Mouse (Mus musculus) central nervous system, embryonic 18 days (tissue): ENCODE results near the gene Fmo1. TPM values are rescaled to one million over a fixed set of nuclear protein-coding genes. Genes with fewer than 3 reads are reported as not detected.

ENCODE experiments used
- polyA plus RNA-seq: library from polyadenylated mRNA; depleted of rRNA; stranded (reverse); fragments of >200 nt; gene quantifications from 2 replicates; pipeline ENCODE4 v1.2.3, GENCODE M21; 2012; rRNA removed

Gene Fmo1
- 44.7 and 53.9 TPM in 2 replicates for polyA plus RNA-seq

DNA sequence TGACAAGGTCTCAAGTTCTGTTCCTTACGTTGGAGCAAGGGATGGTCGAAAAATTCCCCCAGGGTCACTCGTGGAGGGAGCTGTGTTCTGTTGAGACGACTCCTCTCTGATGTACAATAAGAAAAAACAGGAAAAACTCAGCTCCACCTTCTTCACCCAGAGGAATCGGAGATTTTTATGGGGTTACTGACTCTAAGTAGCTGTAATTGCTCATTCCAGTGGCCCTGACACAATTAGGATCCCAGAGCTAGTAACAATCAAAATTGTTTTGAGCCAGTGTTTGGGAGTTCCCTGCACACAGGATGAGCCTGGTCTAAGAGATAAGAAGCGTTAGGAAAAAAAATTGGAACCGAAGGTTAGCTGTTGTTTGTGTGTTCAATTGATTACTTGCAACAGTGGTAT lies at the start of gene Fmo1:
Gene Fmo1 (minus strand): TSS at position 331 of the 402 bp plus-strand sequence.

GRCm38 (mm10) chr1:162897838-162898811 lies 31.7 kb upstream of the Fmo1 start, which contains the start of gene Fmo2:
Fmo2 (minus strand) TSS chr1:162898726.

GRCm38 (mm10) chr1:162813836-162814156 lies 52.6 kb downstream of the Fmo1 start, which contains the start of gene Fmo4:
Fmo4 (minus strand) TSS chr1:162813972.

Other genes with a start within 250 kb of the Fmo1 start
- gene Myoc, start 227.5 kb downstream of the Fmo1 start, polyA plus RNA-seq, result 0.05 and 0.17 TPM in 2 replicates
- gene Myocos, start 208.4 kb downstream of the Fmo1 start, polyA plus RNA-seq, result not detected in 2 replicates
- gene Prrc2c, start 126.1 kb downstream of the Fmo1 start, polyA plus RNA-seq, result 36.8 and 39.3 TPM in 2 replicates
- 0.57 and 0.79 TPM in 2 replicates for gene Fmo4, start 52.6 kb downstream of the Fmo1 start, polyA plus RNA-seq
- gene Fmo2, start 32.1 kb upstream of the Fmo1 start, polyA plus RNA-seq, result 0.13 and 0.23 TPM in 2 replicates
- 0.05 and 0.08 TPM in 2 replicates for gene Fmo6, start 70.9 kb upstream of the Fmo1 start, polyA plus RNA-seq
- gene Fmo3, start 117.9 kb upstream of the Fmo1 start, polyA plus RNA-seq, result not detected in 2 replicates
- gene Mroh9, start 219.1 kb upstream of the Fmo1 start, polyA plus RNA-seq, result not detected in 2 replicates